In the genomic region with DNA sequence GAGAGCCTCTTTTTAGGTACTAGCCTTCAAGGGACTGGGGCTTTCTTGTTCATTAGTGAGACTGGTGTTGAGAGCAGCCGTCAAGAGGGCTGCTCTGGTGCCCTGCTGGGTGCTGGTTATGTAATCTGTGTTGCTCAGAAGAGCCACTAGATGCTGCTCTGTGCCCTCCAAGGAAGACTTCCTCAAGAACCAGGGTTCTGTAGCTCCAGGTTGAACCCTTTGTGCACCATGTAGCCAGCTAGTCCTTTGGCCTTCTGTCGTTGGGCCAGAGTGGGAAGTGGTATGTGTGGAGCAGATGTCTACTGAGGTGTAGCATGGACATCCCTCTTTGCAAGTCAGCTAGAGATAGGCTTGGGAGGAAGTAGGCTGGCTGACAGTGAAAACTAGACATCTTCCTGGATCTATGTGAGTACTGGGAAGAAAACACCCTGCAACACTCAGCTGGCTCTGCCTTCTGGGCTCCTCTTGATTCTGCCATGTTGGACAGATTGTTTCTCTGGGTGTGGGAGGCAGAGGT, we compare ENCODE assay signal across 8 mouse cellular contexts. TPM values are rescaled to one million over a fixed set of nuclear protein-coding genes. Genes with fewer than 3 reads are reported as not detected.
DNase-seq lines count a peak whose midpoint lies in the region; ATAC-seq and TF ChIP-seq lines count a peak whose summit lies in the region.

No protein-coding gene starts in this region.

- peaks cover 42% of the 10 kb centered on the region for H3K36me3 ChIP-seq in heart, embryonic 12.5 days
- H3K36me3 ChIP-seq in neural tube, embryonic 11.5 days (ENCODE audit: control insufficient read depth, insufficient read depth, low read length): peaks cover 5% of the 10 kb centered on the region
- peaks cover 34% of the 10 kb centered on the region for H3K36me3 ChIP-seq in neural tube, embryonic 15.5 days

- H3K4me2 ChIP-seq in heart, embryonic 12.5 days: no peak overlapping the region
- no peak overlapping the region for H3K4me2 ChIP-seq in neural tube, embryonic 11.5 days (ENCODE audit: low read depth)
- H3K4me2 ChIP-seq in neural tube, embryonic 15.5 days: no peak overlapping the region

- H3K27ac ChIP-seq in heart, embryonic 12.5 days (ENCODE audit: poor library complexity, severe bottlenecking): no peak overlapping the region
- H3K27ac ChIP-seq in neural tube, embryonic 11.5 days (ENCODE audit: low read depth, low read length): no peak overlapping the region
- no peak overlapping the region for H3K27ac ChIP-seq in neural tube, embryonic 15.5 days (replicated peaks)
- H3K27ac ChIP-seq in cortical plate, adult 2 months (ENCODE audit: insufficient read depth, low read length): peak overlapping the region; percentile 82

- peaks cover 14% of the 10 kb centered on the region for H3K27me3 ChIP-seq in heart, embryonic 12.5 days (replicated peaks)
- H3K27me3 ChIP-seq in neural tube, embryonic 11.5 days (ENCODE audit: control insufficient read depth, insufficient read depth, low read length): peaks cover 7% of the 10 kb centered on the region; the same call in 1 of the 2 replicates
- no peaks in the 10 kb centered on the region for H3K27me3 ChIP-seq in neural tube, embryonic 15.5 days (replicated peaks)

- no peak for TF ChIP-seq POLR2A in cortical plate, adult 2 months (IDR thresholded peaks at IDR 0.05; ENCODE audit: extremely low read depth, insufficient read depth, low read length)

- H3K4me3 ChIP-seq in heart, embryonic 12.5 days: no peak overlapping the region
- H3K4me3 ChIP-seq in neural tube, embryonic 11.5 days (ENCODE audit: low read depth, low read length): no peak overlapping the region
- no peak overlapping the region for H3K4me3 ChIP-seq in neural tube, embryonic 15.5 days (replicated peaks)
- no peak overlapping the region for H3K4me3 ChIP-seq in cortical plate, adult 2 months (ENCODE audit: insufficient read depth, low read length)

- WGBS in heart, embryonic 12.5 days: 64% methylated on average over 2 of the region's 2 CpGs
- WGBS in neural tube, embryonic 11.5 days: 72% methylated on average over 2 of the region's 2 CpGs
- 61% methylated on average over 2 of the region's 2 CpGs for WGBS in neural tube, embryonic 15.5 days

- no peak overlapping the region for H3K9ac ChIP-seq in heart, embryonic 12.5 days
- no peak overlapping the region for H3K9ac ChIP-seq in neural tube, embryonic 11.5 days (ENCODE audit: low read length)
- H3K9ac ChIP-seq in neural tube, embryonic 15.5 days (replicated peaks): no peak overlapping the region

- peaks cover 9% of the 10 kb centered on the region for H3K4me1 ChIP-seq in heart, embryonic 12.5 days (replicated peaks)
- H3K4me1 ChIP-seq in neural tube, embryonic 11.5 days (ENCODE audit: control insufficient read depth, insufficient read depth, low read length): peaks cover 8% of the 10 kb centered on the region; the same call in 1 of the 2 replicates
- H3K4me1 ChIP-seq in neural tube, embryonic 15.5 days: peaks cover 13% of the 10 kb centered on the region
- peaks cover 5% of the 10 kb centered on the region for H3K4me1 ChIP-seq in cortical plate, adult 2 months (ENCODE audit: control insufficient read depth, insufficient read depth, low read length)

- no peak for ATAC-seq in heart, embryonic 12.5 days (ENCODE audit: insufficient number of reproducible peaks, low FRiP score)
- no peak for ATAC-seq in neural tube, embryonic 11.5 days (ENCODE audit: insufficient read depth, low FRiP score, low TSS enrichment)
- no peak for ATAC-seq in neural tube, embryonic 15.5 days (ENCODE audit: low FRiP score)
- no peak for ATAC-seq in activated CD4-positive, CD25-positive, alpha-beta regulatory T cell, adult 4 months

- DNase-seq in heart, adult 11 months: peak; percentile 91
- peak; percentile 40 for DNase-seq in neural tube, embryonic 11.5 days (ENCODE audit: low spot score)
- DNase-seq in retina, embryonic 14.5 days (ENCODE audit: low spot score): peak; percentile 55
- DNase-seq in urinary bladder, adult 18-20 months (ENCODE audit: low spot score in 2 of 2): no peak

- no peaks in the 10 kb centered on the region for H3K9me3 ChIP-seq in heart, embryonic 12.5 days (replicated peaks)
- no peaks in the 10 kb centered on the region for H3K9me3 ChIP-seq in neural tube, embryonic 11.5 days (ENCODE audit: control insufficient read depth, low read length)
- no peaks in the 10 kb centered on the region for H3K9me3 ChIP-seq in neural tube, embryonic 15.5 days (replicated peaks)

- TF ChIP-seq CTCF in cortical plate, adult 2 months (IDR thresholded peaks at IDR 0.05; ENCODE audit: extremely low read depth, insufficient read depth, low read length): peak; percentile 72

RNA-seq across cellular contexts. Expression of a gene that starts 2.6 kb away (rescaled TPM):
- polyA plus RNA-seq in heart, embryonic 12.5 days (2016; fragmentation: Nextera tagmentation; extraction: Ambion mirVana): 0.50 and 0.56 TPM in 2 replicates
- 19.0 and 20.9 TPM in 2 replicates for polyA plus RNA-seq in neural tube, embryonic 11.5 days (2014; fragmentation: Nextera tagmentation; extraction: Ambion mirVana)
- polyA plus RNA-seq in neural tube, embryonic 15.5 days (2015; fragmentation: Nextera tagmentation; extraction: Ambion mirVana): 69.6 and 82.7 TPM in 2 replicates
- 215 and 234 TPM in 2 replicates for polyA plus RNA-seq in cortical plate, adult 2 months (2012; rRNA removed)
- under 1 TPM; 0.89 to 0.98 TPM for polyA plus RNA-seq in activated CD4-positive, CD25-positive, alpha-beta regulatory T cell, adult 4 months (2017; shearing (Covaris generic))

RNA-seq across cellular contexts. Expression of a gene that starts 45.8 kb away (rescaled TPM):
- polyA plus RNA-seq in heart, embryonic 12.5 days (2016; fragmentation: Nextera tagmentation; extraction: Ambion mirVana): 213 and 214 TPM in 2 replicates
- polyA plus RNA-seq in neural tube, embryonic 11.5 days (2014; fragmentation: Nextera tagmentation; extraction: Ambion mirVana): 307 and 313 TPM in 2 replicates
- 271 and 274 TPM in 2 replicates for polyA plus RNA-seq in neural tube, embryonic 15.5 days (2015; fragmentation: Nextera tagmentation; extraction: Ambion mirVana)
- polyA plus RNA-seq in cortical plate, adult 2 months (2012; rRNA removed): 63.5 and 67.0 TPM in 2 replicates
- 100 to 1,000 TPM; 273 to 307 TPM for polyA plus RNA-seq in activated CD4-positive, CD25-positive, alpha-beta regulatory T cell, adult 4 months (2017; shearing (Covaris generic))

Comparison
In these comparisons a context has a peak if more than half of its experiments do, and no peak if none do; other contexts are left out.
1. DNase-seq: peak in heart, adult 11 months (single experiment), neural tube, embryonic 11.5 days (single experiment) and retina, embryonic 14.5 days (single experiment); none in urinary bladder, adult 18-20 months (0 of 2).
2. RNA of a gene that starts 2.6 kb away (polyA plus RNA-seq): 215 to 234 TPM in cortical plate, adult 2 months, 69.6 to 82.7 TPM in neural tube, embryonic 15.5 days and 19.0 to 20.9 TPM in neural tube, embryonic 11.5 days; 0.89 to 0.98 TPM in activated CD4-positive, CD25-positive, alpha-beta regulatory T cell, adult 4 months and 0.50 to 0.56 TPM in heart, embryonic 12.5 days; every median in the first group is over 10 times any median in the second.